Mouse (Mus musculus): ENCODE results near the gene Gm17662.

The Gm17662 gene

GRCm38 (mm10) chr4:104857029-104857428 is at the start of gene Gm17662:
Gm17662 (plus strand) TSS chr4:104857329.
- 60% methylated on average over 1 of the region's 1 CpGs for WGBS

- 83% methylated on average over 10 of the region's 10 CpGs for WGBS
These were observed 46.3 kb upstream of the Gm17662 start for GRCm38 (mm10) chr4:104810710-104811286.

GRCm38 (mm10) chr4:104813617-104814016 is 43.5 kb upstream of the Gm17662 start:
- WGBS, result 89% methylated on average over 2 of the region's 2 CpGs

- WGBS, result 84% methylated on average over 4 of the region's 4 CpGs
These were observed 40.5 kb upstream of the Gm17662 start for GRCm38 (mm10) chr4:104816519-104817232.

GRCm38 (mm10) chr4:104817509-104817908 is 39.6 kb upstream of the Gm17662 start:
- WGBS, result 63% methylated on average over 2 of the region's 2 CpGs

GRCm38 (mm10) chr4:104818986-104819385 is 38.1 kb upstream of the Gm17662 start:
- 85% methylated on average over 4 of the region's 4 CpGs for WGBS

GRCm38 (mm10) chr4:104819891-104820290 is 37.2 kb upstream of the Gm17662 start:
- 61% methylated on average over 4 of the region's 4 CpGs for WGBS

GRCm38 (mm10) chr4:104823597-104824101 is 33.5 kb upstream of the Gm17662 start:
- WGBS, result 91% methylated on average over 4 of the region's 4 CpGs

GRCm38 (mm10) chr4:104824381-104825077 is 32.6 kb upstream of the Gm17662 start:
- 83% methylated on average over 7 of the region's 7 CpGs for WGBS

- 31% methylated on average over 5 of the region's 5 CpGs for WGBS
These were observed 28.2 kb upstream of the Gm17662 start for GRCm38 (mm10) chr4:104828939-104829338.

- WGBS, result 58% methylated on average over 5 of the region's 5 CpGs
These were observed 22.0 kb upstream of the Gm17662 start for GRCm38 (mm10) chr4:104835096-104835495.

GRCm38 (mm10) chr4:104838342-104838741 is 18.8 kb upstream of the Gm17662 start:
- 85% methylated on average over 2 of the region's 2 CpGs for WGBS

- WGBS, result 87% methylated on average over 5 of the region's 5 CpGs
These were observed 14.9 kb upstream of the Gm17662 start for GRCm38 (mm10) chr4:104842204-104842603.

GRCm38 (mm10) chr4:104843546-104843945 is 13.6 kb upstream of the Gm17662 start:
- WGBS, result 57% methylated on average over 4 of the region's 4 CpGs

GRCm38 (mm10) chr4:104855216-104855615 is 1.9 kb upstream of the Gm17662 start:
- 87% methylated on average over 2 of the region's 2 CpGs for WGBS

GRCm38 (mm10) chr4:104857823-104858222 is 694 bp downstream of the Gm17662 start:
- WGBS, result 80% methylated on average over 4 of the region's 4 CpGs

GRCm38 (mm10) chr4:104861241-104861640 is 4.1 kb downstream of the Gm17662 start:
- 89% methylated on average over 8 of the region's 8 CpGs for WGBS

- WGBS, result 88% methylated on average over 1 of the region's 1 CpGs
These were observed 7.3 kb downstream of the Gm17662 start for GRCm38 (mm10) chr4:104864397-104864796.

GRCm38 (mm10) chr4:104870196-104870595 is 13.1 kb downstream of the Gm17662 start:
- WGBS, result 88% methylated on average over 5 of the region's 5 CpGs

- WGBS, result 59% methylated on average over 4 of the region's 4 CpGs
These were observed 18.7 kb downstream of the Gm17662 start for GRCm38 (mm10) chr4:104875832-104876231.

GRCm38 (mm10) chr4:104876323-104876722 is 19.2 kb downstream of the Gm17662 start, which contains the start of gene C8a:
C8a (minus strand) TSS chr4:104876398.
- WGBS, result 86% methylated on average over 3 of the region's 3 CpGs

- WGBS, result 81% methylated on average over 9 of the region's 9 CpGs
These were observed 30.4 kb downstream of the Gm17662 start for GRCm38 (mm10) chr4:104887486-104887885.

All from cerebral cortex, adult 2 months (tissue).